Mouse (Mus musculus): Measurements from ENCODE around the gene Mrpl38. TPM values are rescaled to one million over a fixed set of nuclear protein-coding genes. Genes with fewer than 3 reads are reported as not detected.
A peak's percentile ranks its signal among the peaks of the same experiment; 100 is the strongest.

The Mrpl38 gene
- polyA plus RNA-seq, 1 experiment from 2014 or later, result 86.9 TPM

- Histone ChIP-seq H3K9ac (no peak overlapping the region), H3K36me3 (no peaks in the 10 kb centered on the region), H3K27me3 (peaks cover 62% of the 10 kb centered on the region), H3K4me2 (replicated peaks) (peak overlapping the region; percentile 79), H3K27ac (replicated peaks) (peak overlapping the region; percentile 29; the same call in 1 of the 2 replicates), H3K4me3 (replicated peaks) (peak overlapping the region; percentile 50), H3K9me3 (replicated peaks) (no peaks in the 10 kb centered on the region), H3K4me1 (peaks cover 61% of the 10 kb centered on the region)
- ATAC-seq (ENCODE audit: insufficient number of reproducible peaks, low FRiP score, low TSS enrichment, low read depth), result no peak
- WGBS, result 3% methylated on average over 23 of the region's 23 CpGs
Measured at GRCm38 (mm10) chr11:116108464-116109137, 30.1 kb downstream of the Mrpl38 start.

- no peaks in the 10 kb centered on the region for H3K9me3 ChIP-seq (replicated peaks)
- peaks cover 68% of the 10 kb centered on the region for H3K4me1 ChIP-seq
- peaks cover 62% of the 10 kb centered on the region for H3K27me3 ChIP-seq
- 17% methylated on average over 19 of the region's 19 CpGs for WGBS
- H3K4me2 ChIP-seq (replicated peaks), result peak overlapping the region; percentile 79
- H3K27ac ChIP-seq (replicated peaks), result no peak overlapping the region
- ATAC-seq (ENCODE audit: insufficient number of reproducible peaks, low FRiP score, low TSS enrichment, low read depth), result no peak
- 0 out of 2 replicates have a peak overlapping the region, but pooled peaks have one; percentile 3 for H3K9ac ChIP-seq
- H3K36me3 ChIP-seq, result no peaks in the 10 kb centered on the region
- peak overlapping the region; percentile 50 for H3K4me3 ChIP-seq (replicated peaks)
Measured at GRCm38 (mm10) chr11:116107777-116108285, 30.8 kb downstream of the Mrpl38 start.

GRCm38 (mm10) chr11:116106963-116107776, 31.5 kb downstream of the Mrpl38 start:
- WGBS, result 20% methylated on average over 14 of the region's 14 CpGs
- H3K9ac ChIP-seq, result no peak overlapping the region
- H3K27ac ChIP-seq (replicated peaks), result no peak overlapping the region
- H3K27me3 ChIP-seq, result peaks cover 62% of the 10 kb centered on the region
- peak overlapping the region; percentile 79 for H3K4me2 ChIP-seq (replicated peaks)
- no peak for ATAC-seq (ENCODE audit: insufficient number of reproducible peaks, low FRiP score, low TSS enrichment, low read depth)
- H3K9me3 ChIP-seq (replicated peaks), result no peaks in the 10 kb centered on the region
- peak overlapping the region; percentile 50 for H3K4me3 ChIP-seq (replicated peaks)
- peaks cover 72% of the 10 kb centered on the region for H3K4me1 ChIP-seq
- H3K36me3 ChIP-seq, result no peaks in the 10 kb centered on the region

GRCm38 (mm10) chr11:116106154-116106962, 32.3 kb downstream of the Mrpl38 start:
- whole genome bisulfite sequencing, result 27% methylated on average over 32 of the region's 32 CpGs
- H3K4me1 ChIP-seq, result peaks cover 80% of the 10 kb centered on the region
- ATAC-seq (ENCODE audit: insufficient number of reproducible peaks, low FRiP score, low TSS enrichment, low read depth), result no peak
- H3K4me2 ChIP-seq (replicated peaks), result peak overlapping the region; percentile 79
- no peak overlapping the region for H3K27ac ChIP-seq (replicated peaks)
- H3K27me3 ChIP-seq, result peaks cover 58% of the 10 kb centered on the region
- no peaks in the 10 kb centered on the region for H3K36me3 ChIP-seq
- peak overlapping the region; percentile 13; the same call in 1 of the 2 replicates for H3K4me3 ChIP-seq (replicated peaks)
- H3K9ac ChIP-seq, result no peak overlapping the region
- no peaks in the 10 kb centered on the region for H3K9me3 ChIP-seq (replicated peaks)

- Histone ChIP-seq H3K4me3 (replicated peaks) (no peak overlapping the region), H3K4me2 (replicated peaks) (no peak overlapping the region), H3K36me3 (no peaks in the 10 kb centered on the region), H3K9ac (no peak overlapping the region), H3K9me3 (replicated peaks) (no peaks in the 10 kb centered on the region), H3K27ac (replicated peaks) (no peak overlapping the region), H3K4me1 (peaks cover 84% of the 10 kb centered on the region), H3K27me3 (peaks cover 48% of the 10 kb centered on the region)
- WGBS, result 86% methylated on average over 2 of the region's 2 CpGs
- no peak for ATAC-seq (ENCODE audit: insufficient number of reproducible peaks, low FRiP score, low TSS enrichment, low read depth)
Measured at GRCm38 (mm10) chr11:116105065-116105464, 33.6 kb downstream of the Mrpl38 start.

GRCm38 (mm10) chr11:116104006-116104646, 34.5 kb downstream of the Mrpl38 start:
- peaks cover 38% of the 10 kb centered on the region for H3K27me3 ChIP-seq
- no peaks in the 10 kb centered on the region for H3K36me3 ChIP-seq
- 0 out of 2 replicates have a peak overlapping the region, but pooled peaks have one; percentile 3 for H3K4me2 ChIP-seq (replicated peaks)
- WGBS, result 30% methylated on average over 14 of the region's 14 CpGs
- ATAC-seq (ENCODE audit: insufficient number of reproducible peaks, low FRiP score, low TSS enrichment, low read depth), result peak; percentile 64
- H3K9ac ChIP-seq, result no peak overlapping the region
- no peak overlapping the region for H3K4me3 ChIP-seq (replicated peaks)
- no peaks in the 10 kb centered on the region for H3K9me3 ChIP-seq (replicated peaks)
- H3K27ac ChIP-seq (replicated peaks), result peak overlapping the region; percentile 80
- H3K4me1 ChIP-seq, result peaks cover 76% of the 10 kb centered on the region

- Histone ChIP-seq H3K27me3 (peaks cover 33% of the 10 kb centered on the region), H3K4me3 (replicated peaks) (no peak overlapping the region), H3K27ac (replicated peaks) (peak overlapping the region; percentile 80), H3K4me1 (peaks cover 73% of the 10 kb centered on the region), H3K36me3 (no peaks in the 10 kb centered on the region), H3K9me3 (replicated peaks) (no peaks in the 10 kb centered on the region), H3K4me2 (replicated peaks) (no peak overlapping the region), H3K9ac (no peak overlapping the region)
- WGBS, result 58% methylated on average over 12 of the region's 12 CpGs
- ATAC-seq (ENCODE audit: insufficient number of reproducible peaks, low FRiP score, low TSS enrichment, low read depth), result no peak
Measured at GRCm38 (mm10) chr11:116103572-116103971, 35.1 kb downstream of the Mrpl38 start.

- WGBS, result 44% methylated on average over 4 of the region's 4 CpGs
- H3K4me2 ChIP-seq (replicated peaks), result no peak overlapping the region; the same call in 1 of the 2 replicates
- no peak overlapping the region for H3K9ac ChIP-seq
Measured at GRCm38 (mm10) chr11:116102472-116102871, 36.2 kb downstream of the Mrpl38 start.

GRCm38 (mm10) chr11:116101931-116102381, 36.7 kb downstream of the Mrpl38 start:
- H3K4me3 ChIP-seq (replicated peaks), result no peak overlapping the region
- peaks cover 57% of the 10 kb centered on the region for H3K4me1 ChIP-seq
- H3K27me3 ChIP-seq, result peaks cover 17% of the 10 kb centered on the region
- no peak overlapping the region for H3K9ac ChIP-seq
- peak; percentile 52 for ATAC-seq (ENCODE audit: insufficient number of reproducible peaks, low FRiP score, low TSS enrichment, low read depth)
- H3K27ac ChIP-seq (replicated peaks), result peak overlapping the region; percentile 90
- 13% methylated on average over 10 of the region's 11 CpGs for WGBS
- H3K36me3 ChIP-seq, result no peaks in the 10 kb centered on the region
- no peaks in the 10 kb centered on the region for H3K9me3 ChIP-seq (replicated peaks)
- peak overlapping the region; percentile 24 for H3K4me2 ChIP-seq (replicated peaks)

More at GRCm38 (mm10) chr11:116102472-116102871, 36.2 kb downstream of the Mrpl38 start:
- H3K9me3 ChIP-seq (replicated peaks), result no peaks in the 10 kb centered on the region
- H3K27me3 ChIP-seq, result peaks cover 22% of the 10 kb centered on the region
- ATAC-seq (ENCODE audit: insufficient number of reproducible peaks, low FRiP score, low TSS enrichment, low read depth), result no peak
- H3K4me3 ChIP-seq (replicated peaks), result no peak overlapping the region
- H3K4me1 ChIP-seq, result peaks cover 62% of the 10 kb centered on the region
- H3K27ac ChIP-seq (replicated peaks), result peak overlapping the region; percentile 90
- H3K36me3 ChIP-seq, result no peaks in the 10 kb centered on the region

- Histone ChIP-seq H3K27me3 (peaks cover 5% of the 10 kb centered on the region), H3K36me3 (no peaks in the 10 kb centered on the region), H3K9ac (no peak overlapping the region), H3K27ac (replicated peaks) (peak overlapping the region; percentile 90), H3K4me1 (peaks cover 45% of the 10 kb centered on the region), H3K4me2 (replicated peaks) (no peak overlapping the region), H3K4me3 (replicated peaks) (no peak overlapping the region), H3K9me3 (replicated peaks) (no peaks in the 10 kb centered on the region)
- WGBS, result 80% methylated on average over 7 of the region's 7 CpGs
- ATAC-seq (ENCODE audit: insufficient number of reproducible peaks, low FRiP score, low TSS enrichment, low read depth), result no peak
Measured at GRCm38 (mm10) chr11:116100839-116101238, 37.8 kb downstream of the Mrpl38 start.
